Mouse (Mus musculus): Measurements from ENCODE around the gene Cd209a. TPM values are rescaled to one million over a fixed set of nuclear protein-coding genes. Genes with fewer than 3 reads are reported as not detected.

Cd209a gene
- polyA plus RNA-seq, 1 experiment = not detected

- Histone ChIP-seq H3K4me3 (ENCODE audit: insufficient read depth, poor library complexity, severe bottlenecking) (no peak overlapping the region), H3K27me3 (ENCODE audit: control insufficient read depth, insufficient read depth, insufficient read length) (no peaks in the 10 kb centered on the region), H3ac (ENCODE audit: control insufficient read depth, insufficient read length, low read depth) (no peak overlapping the region), H3K79me2 (ENCODE audit: control insufficient read depth, insufficient read depth) (no peaks in the 10 kb centered on the region), H3K36me3 (ENCODE audit: control insufficient read depth, insufficient read depth) (no peaks in the 10 kb centered on the region), H3K79me3 (ENCODE audit: low read depth) (no peaks in the 10 kb centered on the region)
- TF ChIP-seq MYOD1 (IDR thresholded peaks at IDR 0.05; ENCODE audit: control insufficient read depth, insufficient read length, low read depth) = no peak
- no peak for TF ChIP-seq CEBPB (IDR thresholded peaks at IDR 0.05; ENCODE audit: low read depth)
- no peak for TF ChIP-seq USF1 (IDR thresholded peaks at IDR 0.05; ENCODE audit: low read depth)
- TF ChIP-seq MYOG (IDR thresholded peaks at IDR 0.05; ENCODE audit: control insufficient read depth, extremely low read depth, insufficient read length) = no peak
- no peak for TF ChIP-seq FOSL1 (IDR thresholded peaks at IDR 0.05; ENCODE audit: insufficient read depth, low read length, poor library complexity, severe bottlenecking)
- TF ChIP-seq CTCF (IDR thresholded peaks at IDR 0.05; ENCODE audit: control insufficient read depth, insufficient read depth, insufficient read length) = no peak
- no peak for TF ChIP-seq MAX (IDR thresholded peaks at IDR 0.05)
Observed at GRCm38 (mm10) chr8:3721041-3721440, 27.7 kb downstream of the Cd209a start.

DNA sequence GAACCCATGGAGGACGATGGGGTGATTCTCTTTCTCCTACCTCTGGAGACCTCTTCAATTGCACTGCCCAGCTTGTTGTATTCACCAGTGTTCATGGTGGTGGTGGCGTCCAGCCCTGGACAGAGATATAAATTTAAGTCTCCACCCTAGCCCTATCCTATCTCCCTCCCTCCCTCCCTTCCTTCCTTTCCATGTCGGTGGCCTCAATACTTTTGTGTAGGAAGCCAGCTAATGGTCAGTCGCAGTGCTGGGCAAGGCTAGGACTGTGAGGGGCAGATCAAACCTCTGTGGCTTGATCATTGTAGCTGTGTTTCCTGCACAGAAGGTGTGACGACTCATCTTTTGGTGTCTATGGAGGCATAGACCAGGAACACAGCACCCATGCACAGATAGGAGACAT lies 28.2 kb downstream of the Cd209a start, which contains the start of gene Clec4g:
TSS of gene Clec4g (minus strand) at position 101 of the 400 bp plus-strand sequence.
- no peak for TF ChIP-seq CEBPB (IDR thresholded peaks at IDR 0.05; ENCODE audit: low read depth)
- no peak for TF ChIP-seq USF1 (IDR thresholded peaks at IDR 0.05; ENCODE audit: low read depth)
- no peak for TF ChIP-seq MYOG (IDR thresholded peaks at IDR 0.05; ENCODE audit: control insufficient read depth, extremely low read depth, insufficient read length)
- no peak for TF ChIP-seq MAX (IDR thresholded peaks at IDR 0.05)
- no peak for TF ChIP-seq FOSL1 (IDR thresholded peaks at IDR 0.05; ENCODE audit: insufficient read depth, low read length, poor library complexity, severe bottlenecking)
- no peak for TF ChIP-seq MYOD1 (IDR thresholded peaks at IDR 0.05; ENCODE audit: control insufficient read depth, insufficient read length, low read depth)
- TF ChIP-seq CTCF (IDR thresholded peaks at IDR 0.05; ENCODE audit: control insufficient read depth, insufficient read depth, insufficient read length) = no peak

DNA sequence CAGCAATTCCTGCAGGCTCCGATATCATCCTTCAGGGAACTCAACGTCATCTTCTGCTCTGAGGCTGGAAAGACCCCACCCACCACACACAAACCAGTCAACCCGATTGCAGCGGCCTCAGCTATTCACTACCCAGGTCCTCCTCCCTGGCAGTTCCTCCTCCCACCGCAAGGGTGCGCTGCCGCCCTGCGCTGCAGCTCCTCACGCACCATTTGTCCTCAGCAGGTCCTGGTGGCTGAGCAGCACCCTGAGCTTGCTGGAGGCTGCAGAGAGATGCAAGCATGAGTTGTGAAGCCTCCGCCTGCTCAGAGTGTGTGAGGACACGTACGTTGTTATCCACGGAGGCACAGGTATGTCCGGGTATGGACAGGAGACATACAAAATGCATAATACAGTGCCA lies 30.2 kb downstream of the Cd209a start:
- H3K27me3 ChIP-seq (ENCODE audit: control insufficient read depth, insufficient read depth, insufficient read length) = no peaks in the 10 kb centered on the region
- no peaks in the 10 kb centered on the region for H3K79me2 ChIP-seq (ENCODE audit: control insufficient read depth, insufficient read depth)
- no peak overlapping the region for H3K4me3 ChIP-seq (ENCODE audit: insufficient read depth, poor library complexity, severe bottlenecking)
- TF ChIP-seq MYOG (IDR thresholded peaks at IDR 0.05; ENCODE audit: control insufficient read depth, extremely low read depth, insufficient read length) (no peak), CTCF (IDR thresholded peaks at IDR 0.05; ENCODE audit: control insufficient read depth, insufficient read depth, insufficient read length) (peak; percentile 76)
- no peaks in the 10 kb centered on the region for H3K36me3 ChIP-seq (ENCODE audit: control insufficient read depth, insufficient read depth)
- H3K79me3 ChIP-seq (ENCODE audit: low read depth) = no peaks in the 10 kb centered on the region
- H3ac ChIP-seq (ENCODE audit: control insufficient read depth, insufficient read length, low read depth) = no peak overlapping the region

More for the DNA sequence above, 28.2 kb downstream of the Cd209a start, which contains the start of gene Clec4g:
- no peaks in the 10 kb centered on the region for H3K79me2 ChIP-seq (ENCODE audit: control insufficient read depth, insufficient read depth)
- no peak within 1 kb of the TSS for H3K4me3 ChIP-seq (ENCODE audit: insufficient read depth, poor library complexity, severe bottlenecking)
- no peak within 1 kb of the TSS for H3ac ChIP-seq (ENCODE audit: control insufficient read depth, insufficient read length, low read depth)
- no peaks in the 10 kb centered on the region for H3K27me3 ChIP-seq (ENCODE audit: control insufficient read depth, insufficient read depth, insufficient read length)
- no peaks in the 10 kb centered on the region for H3K79me3 ChIP-seq (ENCODE audit: low read depth)
- H3K36me3 ChIP-seq (ENCODE audit: control insufficient read depth, insufficient read depth) = no peaks in the 10 kb centered on the region

DNA sequence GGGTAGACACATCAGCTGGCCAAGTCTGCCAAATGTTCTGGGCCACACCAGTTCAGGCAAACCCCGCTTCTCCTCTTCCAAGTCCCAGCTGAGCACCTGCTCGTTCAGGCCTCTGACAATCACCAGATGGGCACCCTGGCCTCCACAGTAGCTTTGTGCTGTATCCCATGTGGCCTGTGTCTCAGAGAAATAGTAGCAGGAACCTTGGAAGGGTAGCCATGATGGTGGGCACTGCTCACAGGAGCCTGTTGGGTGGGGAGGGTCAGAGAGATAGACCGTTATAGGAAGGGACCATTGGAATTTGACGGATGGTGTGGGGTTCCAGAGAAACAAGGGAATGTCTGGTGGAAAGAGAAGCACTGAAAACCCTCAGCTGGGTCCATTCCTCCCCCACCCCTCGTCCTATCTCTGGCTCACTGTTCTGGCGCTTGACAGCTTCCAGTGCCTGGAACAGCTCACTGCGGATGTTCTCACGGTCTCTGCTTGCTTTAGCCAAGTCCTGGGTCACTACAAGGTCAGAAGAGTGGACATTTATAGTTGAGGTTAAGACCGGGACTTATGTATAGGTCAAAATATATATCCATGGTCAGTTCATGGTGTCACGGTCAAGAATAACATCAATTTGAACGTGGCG lies 31.3 kb downstream of the Cd209a start:
- H3ac ChIP-seq (ENCODE audit: control insufficient read depth, insufficient read length, low read depth) = no peak overlapping the region
- no peaks in the 10 kb centered on the region for H3K36me3 ChIP-seq (ENCODE audit: control insufficient read depth, insufficient read depth)
- no peaks in the 10 kb centered on the region for H3K27me3 ChIP-seq (ENCODE audit: control insufficient read depth, insufficient read depth, insufficient read length)
- no peak for TF ChIP-seq FOSL1 (IDR thresholded peaks at IDR 0.05; ENCODE audit: insufficient read depth, low read length, poor library complexity, severe bottlenecking)
- TF ChIP-seq USF1 (IDR thresholded peaks at IDR 0.05; ENCODE audit: low read depth) = no peak
- TF ChIP-seq MYOD1 (IDR thresholded peaks at IDR 0.05; ENCODE audit: control insufficient read depth, insufficient read length, low read depth) = no peak
- no peak for TF ChIP-seq CTCF (IDR thresholded peaks at IDR 0.05; ENCODE audit: control insufficient read depth, insufficient read depth, insufficient read length)
- no peak for TF ChIP-seq MAX (IDR thresholded peaks at IDR 0.05)
- H3K4me3 ChIP-seq (ENCODE audit: insufficient read depth, poor library complexity, severe bottlenecking) = no peak overlapping the region
- no peaks in the 10 kb centered on the region for H3K79me2 ChIP-seq (ENCODE audit: control insufficient read depth, insufficient read depth)
- H3K79me3 ChIP-seq (ENCODE audit: low read depth) = no peaks in the 10 kb centered on the region

DNA sequence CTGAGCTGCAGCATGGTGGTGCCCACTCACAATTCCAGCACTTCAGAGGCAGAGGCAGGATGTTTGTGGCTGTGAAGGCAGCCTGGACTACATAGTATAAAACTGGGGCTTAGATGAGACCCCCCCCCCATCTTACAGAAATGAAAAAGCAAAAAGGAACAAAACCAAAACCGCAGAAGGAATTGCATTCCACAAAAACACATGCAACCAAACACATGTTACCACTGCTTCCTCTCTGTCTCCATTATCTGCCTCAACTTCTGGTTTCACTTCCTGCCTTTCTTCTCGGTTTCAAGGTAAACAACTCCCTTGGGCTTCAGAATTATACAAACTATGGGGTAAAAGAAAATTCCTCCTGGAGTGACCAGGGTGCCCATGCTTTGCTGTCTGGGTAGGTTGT lies 37.1 kb downstream of the Cd209a start:
- H3K27me3 ChIP-seq (ENCODE audit: control insufficient read depth, insufficient read depth, insufficient read length) = peaks cover 9% of the 10 kb centered on the region

DNA sequence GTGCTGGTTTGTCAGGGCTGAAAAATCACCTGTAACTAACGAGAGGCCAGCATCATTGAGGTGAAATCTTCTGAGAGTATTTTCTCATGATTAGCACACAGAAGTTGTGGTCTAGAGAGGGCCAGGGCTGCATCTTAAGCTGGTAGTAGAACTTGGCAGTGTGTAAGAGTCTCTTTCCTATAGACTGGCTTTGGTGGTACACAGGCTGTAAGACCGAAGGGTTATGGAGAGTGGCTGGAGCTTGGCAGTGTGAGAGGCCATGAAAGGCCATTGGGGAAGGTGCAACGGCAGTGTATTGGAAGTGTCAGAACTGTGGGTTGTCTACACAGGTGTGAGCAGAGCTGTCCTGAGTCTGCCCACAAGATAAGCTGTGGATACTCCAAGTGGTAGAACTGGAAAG lies 38.5 kb downstream of the Cd209a start:
- H3ac ChIP-seq (ENCODE audit: control insufficient read depth, insufficient read length, low read depth) = no peak overlapping the region
- H3K27me3 ChIP-seq (ENCODE audit: control insufficient read depth, insufficient read depth, insufficient read length) = peaks cover 9% of the 10 kb centered on the region
- TF ChIP-seq MYOG (IDR thresholded peaks at IDR 0.05; ENCODE audit: control insufficient read depth, extremely low read depth, insufficient read length) = no peak
- no peak for TF ChIP-seq MAX (IDR thresholded peaks at IDR 0.05)
- no peak for TF ChIP-seq FOSL1 (IDR thresholded peaks at IDR 0.05; ENCODE audit: insufficient read depth, low read length, poor library complexity, severe bottlenecking)
- no peak for TF ChIP-seq CEBPB (IDR thresholded peaks at IDR 0.05; ENCODE audit: low read depth)
- TF ChIP-seq CTCF (IDR thresholded peaks at IDR 0.05; ENCODE audit: control insufficient read depth, insufficient read depth, insufficient read length) = no peak
- TF ChIP-seq MYOD1 (IDR thresholded peaks at IDR 0.05; ENCODE audit: control insufficient read depth, insufficient read length, low read depth) = no peak
- no peak for TF ChIP-seq USF1 (IDR thresholded peaks at IDR 0.05; ENCODE audit: low read depth)
- H3K79me3 ChIP-seq (ENCODE audit: low read depth) = no peaks in the 10 kb centered on the region
- no peaks in the 10 kb centered on the region for H3K36me3 ChIP-seq (ENCODE audit: control insufficient read depth, insufficient read depth)
- H3K4me3 ChIP-seq (ENCODE audit: insufficient read depth, poor library complexity, severe bottlenecking) = no peak overlapping the region
- H3K79me2 ChIP-seq (ENCODE audit: control insufficient read depth, insufficient read depth) = no peaks in the 10 kb centered on the region

More for the DNA sequence above, 37.1 kb downstream of the Cd209a start:
- Histone ChIP-seq H3K79me3 (ENCODE audit: low read depth) (no peaks in the 10 kb centered on the region), H3K36me3 (ENCODE audit: control insufficient read depth, insufficient read depth) (no peaks in the 10 kb centered on the region), H3ac (ENCODE audit: control insufficient read depth, insufficient read length, low read depth) (no peak overlapping the region), H3K4me3 (ENCODE audit: insufficient read depth, poor library complexity, severe bottlenecking) (no peak overlapping the region), H3K79me2 (ENCODE audit: control insufficient read depth, insufficient read depth) (no peaks in the 10 kb centered on the region)
- TF ChIP-seq USF1 (IDR thresholded peaks at IDR 0.05; ENCODE audit: low read depth) = no peak
- TF ChIP-seq MYOG (IDR thresholded peaks at IDR 0.05; ENCODE audit: control insufficient read depth, extremely low read depth, insufficient read length) = no peak
- no peak for TF ChIP-seq MAX (IDR thresholded peaks at IDR 0.05)
- TF ChIP-seq CEBPB (IDR thresholded peaks at IDR 0.05; ENCODE audit: low read depth) = no peak
- TF ChIP-seq CTCF (IDR thresholded peaks at IDR 0.05; ENCODE audit: control insufficient read depth, insufficient read depth, insufficient read length) = no peak
- no peak for TF ChIP-seq FOSL1 (IDR thresholded peaks at IDR 0.05; ENCODE audit: insufficient read depth, low read length, poor library complexity, severe bottlenecking)
- no peak for TF ChIP-seq MYOD1 (IDR thresholded peaks at IDR 0.05; ENCODE audit: control insufficient read depth, insufficient read length, low read depth)
